Mouse (Mus musculus) heart, postnatal 0 days (tissue): ENCODE results near the gene Itgam.

Experiments
- CTCF ChIP-seq: IDR thresholded peaks from 2 replicates; pipeline ENCODE4 v1.5.1; 2016; ENCODE audit warnings: antibody characterized with exemption, control low read depth, low read depth
- EP300 ChIP-seq: IDR thresholded peaks from 2 replicates; pipeline ENCODE4 v1.6.1; 2016; ENCODE audit warnings: antibody characterized with exemption, low read depth

DNA sequence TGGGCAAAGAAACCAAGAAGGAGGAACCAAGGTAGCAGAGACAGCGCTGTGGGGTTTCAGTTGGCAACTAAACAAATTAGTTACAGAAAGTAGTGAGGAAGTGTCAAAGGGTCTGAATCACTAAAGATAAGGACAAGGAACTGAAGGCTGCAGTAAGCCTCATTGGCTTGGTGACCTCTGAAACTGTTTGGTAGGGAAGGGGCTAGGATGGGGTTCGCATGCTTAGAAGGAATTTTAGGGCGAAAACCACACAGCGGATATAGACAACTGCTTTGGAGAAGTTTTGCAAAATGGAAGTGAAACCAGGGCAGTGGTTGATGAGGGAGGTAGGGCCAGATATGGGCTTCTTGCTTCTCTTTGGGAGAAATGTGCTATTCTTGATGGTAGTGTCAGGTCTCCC lies 13.6 kb upstream of the Itgam start:
- TF ChIP-seq CTCF (no peak), EP300 (no peak)
